Mouse (Mus musculus): Measurements from ENCODE around the gene Lyrm9.

DNA sequence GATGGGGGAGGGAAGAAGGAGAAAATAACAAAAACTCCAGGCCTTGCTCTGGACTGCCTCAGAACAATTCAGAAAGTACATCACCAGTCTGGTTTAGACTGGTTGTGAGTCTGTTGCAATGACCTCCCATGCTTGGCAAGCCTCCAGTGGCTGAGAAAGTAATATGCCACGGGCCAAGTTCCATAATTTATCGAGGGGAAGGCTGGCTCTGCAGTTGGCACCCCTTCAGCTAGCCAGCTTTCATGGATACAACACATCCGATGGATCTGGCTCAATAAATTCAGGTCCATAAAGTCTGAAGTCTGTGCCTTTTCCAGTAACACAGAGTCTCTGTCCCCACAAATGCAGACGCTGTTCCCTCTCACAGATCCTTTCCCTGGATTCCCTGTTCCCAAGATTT is 34.8 kb upstream of the Lyrm9 start:
- TF ChIP-seq CTCF (IDR thresholded peaks at IDR 0.05; ENCODE audit: low read depth): no peak
- TF ChIP-seq EP300 (IDR thresholded peaks at IDR 0.05; ENCODE audit: low read depth): no peak
